Mouse (Mus musculus) left cerebral cortex, postnatal 4 days (tissue): ENCODE data around the gene Gm49380. TPM values are rescaled to one million over a fixed set of nuclear protein-coding genes. Genes with fewer than 3 reads are reported as not detected.
A peak's percentile ranks its signal among the peaks of the same experiment; 100 is the strongest.

Source experiments
- DNase-seq: peaks from one replicate; pipeline ENCODE4 v3.0.0-alpha.2; 2022
- intact Hi-C: fragments of 180-260 bp; cut with DNase I; formaldehyde crosslinking; loops from one replicate; pipeline ENCODE4 v1.15.1; 2025
- total RNA-seq, 2 experiments: library from RNA; stranded (reverse); gene quantifications; 2 replicates each; pipeline ENCODE4 v1.2.3; 2021

The Gm49380 gene
- total RNA-seq, 2 experiments from 2014 or later = 0.44 TPM; not detected in 1

DNA sequence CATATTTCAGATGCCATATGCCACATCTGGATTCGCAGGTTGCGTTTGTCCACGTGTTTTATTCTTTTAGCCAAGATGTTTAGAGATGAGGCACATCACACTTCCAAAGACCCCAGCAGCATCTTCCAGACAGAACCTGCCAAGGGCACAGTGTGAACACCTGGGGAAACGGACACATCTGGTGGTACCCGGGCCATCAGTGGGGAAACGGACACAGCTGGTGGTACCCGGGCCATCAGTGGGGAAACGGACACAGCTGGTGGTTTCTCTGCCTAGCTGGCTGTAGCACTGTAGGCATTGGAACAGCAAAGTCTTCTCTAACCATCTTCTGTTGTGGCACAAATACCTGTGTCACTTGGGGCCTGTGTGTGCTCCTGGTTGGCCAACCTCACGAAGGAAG is 17.5 kb downstream of the Gm49380 start:
- no peak for DNase-seq
- intact Hi-C loops = no loop called here

DNA sequence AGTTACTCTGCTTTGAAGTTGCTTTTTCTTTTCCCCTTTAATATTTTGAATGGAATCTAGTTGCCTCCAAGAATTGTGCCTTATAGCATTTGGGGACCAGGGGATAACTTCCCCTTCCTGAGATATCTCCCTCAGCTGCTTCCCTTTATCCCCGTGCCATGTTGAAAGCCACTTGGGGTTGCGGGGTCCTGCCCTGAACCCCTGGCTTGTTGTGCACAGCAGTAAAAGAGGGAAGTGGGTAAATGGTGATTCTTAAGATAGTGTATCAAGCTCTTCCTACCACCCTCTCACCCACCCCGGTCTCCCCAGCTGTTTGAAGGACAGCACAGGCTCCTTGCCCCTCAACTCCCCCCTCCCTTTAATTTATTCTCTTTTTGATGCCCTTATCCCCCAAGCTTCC is 18.6 kb downstream of the Gm49380 start:
- intact Hi-C loops = no loop called here
- DNase-seq = no peak

- intact Hi-C loops = no loop called here
Measured at GRCm38 (mm10) chr9:44093612-44094503, 19.4 kb downstream of the Gm49380 start.

DNA sequence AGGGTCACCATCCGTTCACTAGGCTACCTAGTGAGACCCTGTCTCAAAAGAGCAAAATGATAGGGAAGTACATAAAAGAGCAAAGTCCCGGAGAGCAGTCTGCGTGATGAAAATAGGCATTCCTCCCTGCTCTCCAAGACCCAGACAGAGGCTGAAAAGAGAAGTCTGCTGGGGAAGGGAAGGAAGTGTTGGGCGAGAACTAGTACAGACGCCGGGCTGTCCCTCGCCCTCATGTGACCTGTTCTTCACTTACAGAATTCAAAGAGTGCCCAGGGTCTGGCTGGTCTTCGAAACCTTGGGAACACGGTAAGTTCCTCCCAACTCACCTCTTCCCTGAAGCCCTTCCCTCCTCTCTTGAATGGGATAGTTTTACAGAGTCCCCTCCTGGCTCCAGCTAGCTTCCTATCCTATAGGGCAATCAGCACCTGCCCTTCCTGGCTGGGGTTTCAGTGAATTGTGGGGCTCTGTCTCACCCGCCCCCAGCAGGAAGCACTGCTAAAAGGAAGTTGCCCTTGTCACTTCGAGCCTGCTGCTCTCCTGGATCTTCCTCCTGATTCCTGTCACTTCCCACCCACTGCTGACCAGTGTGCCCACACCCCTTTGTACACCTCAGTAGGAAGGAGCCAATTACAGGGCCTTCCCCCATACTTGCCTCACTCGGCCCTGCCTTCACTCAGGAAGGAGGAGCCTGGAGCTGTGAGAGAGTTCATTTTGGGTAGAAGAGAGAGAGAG is 24.3 kb downstream of the Gm49380 start:
- intact Hi-C loops = no loop called here
- DNase-seq = no peak

More at GRCm38 (mm10) chr9:44093612-44094503, 19.4 kb downstream of the Gm49380 start:
- DNase-seq = peak; percentile 79

DNA sequence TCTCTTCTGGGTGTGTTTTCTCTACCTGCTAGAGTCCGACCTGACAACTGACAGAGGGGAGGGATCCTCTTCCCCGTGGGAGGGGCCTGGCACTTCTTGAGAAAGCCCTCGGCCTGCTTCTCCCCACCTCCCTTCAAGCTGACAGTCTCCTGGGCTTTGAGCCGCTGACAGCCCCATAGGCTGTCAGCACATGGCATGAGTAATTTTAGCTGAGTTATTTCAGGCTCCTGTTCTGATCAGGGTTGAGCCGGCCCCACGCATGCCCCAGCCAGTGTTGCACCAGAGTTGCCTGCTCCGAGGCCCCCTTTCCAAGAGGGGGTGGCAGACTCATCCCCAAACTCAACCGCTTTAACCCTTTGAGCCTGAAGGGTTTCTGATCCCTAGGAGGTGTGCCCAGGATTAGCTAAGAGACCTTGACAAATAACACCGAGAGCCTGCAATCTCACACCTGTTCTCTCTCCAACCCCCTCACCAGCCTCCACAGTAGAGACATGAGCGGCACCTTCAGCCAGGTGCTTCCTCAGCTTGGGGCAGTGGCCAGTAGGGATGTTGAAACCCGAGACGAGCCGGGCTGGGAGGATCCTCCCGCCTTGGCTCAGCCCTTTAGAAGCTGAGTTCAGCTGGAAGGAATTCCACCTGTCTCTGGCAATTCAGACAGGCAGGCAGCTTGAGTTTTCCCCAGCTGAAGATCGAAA is 25.4 kb downstream of the Gm49380 start:
- intact Hi-C loops = no loop called here
- DNase-seq = no peak

DNA sequence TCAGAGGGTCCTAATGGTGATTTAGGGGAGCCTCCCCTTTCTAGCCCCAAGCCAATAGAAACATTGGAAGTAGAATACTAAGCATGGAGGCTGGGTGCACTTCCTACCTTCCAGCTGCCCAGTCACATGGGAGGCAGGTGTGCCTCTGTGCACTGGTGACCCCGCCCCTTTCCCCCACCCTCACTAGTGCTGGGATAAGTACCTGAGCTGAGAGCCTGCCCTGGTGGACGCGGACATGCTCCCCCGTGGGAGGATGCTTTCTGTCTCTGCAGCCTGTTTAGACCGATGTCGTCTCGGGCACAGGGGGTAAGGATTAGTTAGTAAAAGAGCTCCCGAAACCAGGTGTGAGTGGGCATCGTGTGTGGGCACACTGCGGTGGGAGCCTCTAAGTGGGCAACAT is 26.3 kb downstream of the Gm49380 start:
- intact Hi-C loops = no loop called here
- no peak for DNase-seq

- no peak for DNase-seq
- intact Hi-C loops = no loop called here
Measured at GRCm38 (mm10) chr9:44085741-44086665, 27.3 kb downstream of the Gm49380 start.

- no peak for DNase-seq
Measured at GRCm38 (mm10) chr9:44085276-44085675, 28.0 kb downstream of the Gm49380 start.

DNA sequence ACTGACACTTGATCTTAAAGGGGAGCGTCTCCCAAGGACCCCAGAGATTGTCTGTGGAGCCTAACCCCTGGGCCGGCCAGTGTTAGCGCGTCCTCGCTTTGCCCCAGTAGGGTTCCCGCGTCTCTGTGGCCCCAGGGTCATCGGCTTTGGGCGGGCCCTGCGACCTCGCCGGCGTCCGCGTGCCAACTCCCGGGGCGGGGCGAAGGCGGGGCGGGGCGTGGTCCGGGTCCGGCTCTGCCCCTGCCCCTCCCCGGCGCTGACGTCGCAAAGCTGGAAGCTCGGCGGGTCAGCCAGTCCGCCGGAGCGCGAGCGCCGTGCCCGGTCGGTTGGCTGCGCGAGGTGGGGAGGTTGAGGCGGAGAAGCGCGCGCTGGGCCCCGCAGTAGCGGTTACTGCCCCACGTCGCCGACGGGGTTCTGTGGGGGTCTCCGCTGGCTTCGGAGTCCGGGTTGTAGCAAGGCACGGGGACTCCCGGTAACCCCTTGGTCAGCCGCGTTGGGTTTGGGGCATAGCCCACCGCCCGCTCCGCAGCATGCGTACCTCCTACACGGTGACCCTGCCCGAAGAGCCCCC is 28.6 kb downstream of the Gm49380 start:
- intact Hi-C loops = no loop called here
- DNase-seq = peak; percentile 86

More at GRCm38 (mm10) chr9:44085276-44085675, 28.0 kb downstream of the Gm49380 start:
- intact Hi-C loops = no loop called here

GRCm38 (mm10) chr9:44084236-44084635 is 29.1 kb downstream of the Gm49380 start:
- no peak for DNase-seq
- intact Hi-C loops = no loop called here

GRCm38 (mm10) chr9:44083392-44084121 is 29.7 kb downstream of the Gm49380 start:
- intact Hi-C loops = no loop called here
- DNase-seq = no peak

DNA sequence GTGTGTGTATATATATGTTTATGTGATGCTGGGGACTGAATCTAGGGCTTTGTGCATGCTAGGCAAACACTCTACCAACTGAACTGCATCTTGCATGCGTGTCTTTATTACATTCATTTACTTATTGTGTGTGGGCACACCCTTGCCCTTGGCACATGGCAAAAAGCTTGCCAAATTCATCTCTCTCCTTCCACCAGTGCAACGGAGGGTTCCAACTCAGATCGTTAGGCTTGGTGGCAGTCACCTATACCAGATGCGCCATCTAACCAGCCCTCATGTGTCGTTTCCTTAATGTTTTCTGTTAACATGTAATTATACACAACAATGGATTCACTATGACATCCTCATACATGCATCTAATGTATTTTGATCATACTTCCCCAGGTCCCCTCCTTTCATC is 31.0 kb downstream of the Gm49380 start:
- DNase-seq = no peak
- intact Hi-C loops = no loop called here

DNA sequence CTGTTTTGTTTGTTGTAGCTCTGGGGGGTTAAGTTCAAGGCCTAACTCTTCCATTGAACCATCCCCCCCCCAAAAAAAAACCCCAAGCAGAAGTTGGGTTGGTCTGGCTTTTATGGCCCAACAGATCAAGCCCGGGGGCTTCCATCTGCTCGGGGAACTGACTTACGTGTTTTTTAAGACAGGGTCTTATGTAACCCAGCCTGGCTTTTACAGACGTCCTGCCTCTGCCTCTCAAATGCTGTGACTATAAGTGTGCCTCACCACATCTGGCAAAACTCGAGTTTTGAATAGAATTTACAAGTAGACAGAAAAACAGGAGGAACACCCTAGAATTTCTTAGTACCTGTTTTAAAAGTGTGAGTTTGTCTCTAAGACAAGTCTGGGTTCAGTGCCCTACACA is 31.7 kb downstream of the Gm49380 start:
- intact Hi-C loops = no loop called here
- no peak for DNase-seq

- DNase-seq = no peak
- intact Hi-C loops = no loop called here
Measured at GRCm38 (mm10) chr9:44080953-44081352, 32.3 kb downstream of the Gm49380 start.

- no peak for DNase-seq
- intact Hi-C loops = no loop called here
Measured at GRCm38 (mm10) chr9:44079997-44080780, 33.1 kb downstream of the Gm49380 start.

DNA sequence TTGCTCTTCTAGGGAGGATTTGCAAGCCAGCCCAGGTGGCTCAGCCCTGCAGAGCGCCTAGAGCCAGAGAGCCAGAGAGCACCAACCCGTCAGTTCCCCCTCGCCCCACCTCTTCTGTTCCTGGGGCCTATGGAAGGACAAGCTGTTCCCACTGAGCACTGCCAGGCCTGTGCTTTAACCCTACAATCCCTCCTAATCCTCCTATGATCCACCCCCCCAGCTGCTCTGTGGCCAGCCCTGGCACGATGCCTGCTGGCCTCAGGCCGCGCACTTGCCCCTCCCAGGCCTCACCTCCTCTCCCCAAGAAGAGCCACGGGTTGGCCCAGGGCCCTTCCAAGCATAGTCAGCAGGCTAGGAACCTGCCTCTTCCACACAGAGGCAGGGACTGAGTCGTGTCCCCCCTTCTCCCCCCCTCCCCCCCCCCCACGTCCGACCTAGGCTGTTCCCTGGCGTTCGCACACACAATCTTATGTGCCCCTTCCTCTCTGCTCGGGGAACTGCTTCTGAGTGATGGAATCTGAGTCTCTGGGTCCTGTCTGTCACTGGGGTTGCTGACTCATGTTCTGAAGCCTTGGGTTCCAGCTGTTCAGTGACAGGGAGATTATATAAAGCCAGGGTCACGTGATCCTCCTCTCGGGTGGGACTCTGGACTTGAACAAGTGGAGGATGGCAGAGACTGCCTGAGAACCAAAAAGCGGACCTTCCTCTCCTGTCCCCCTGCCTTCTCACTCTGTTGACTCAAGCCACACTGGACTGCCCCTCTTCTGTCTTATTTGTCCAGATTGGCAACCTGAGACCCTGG is 34.1 kb downstream of the Gm49380 start:
- intact Hi-C loops = no loop called here
- peak; percentile 88 for DNase-seq

DNA sequence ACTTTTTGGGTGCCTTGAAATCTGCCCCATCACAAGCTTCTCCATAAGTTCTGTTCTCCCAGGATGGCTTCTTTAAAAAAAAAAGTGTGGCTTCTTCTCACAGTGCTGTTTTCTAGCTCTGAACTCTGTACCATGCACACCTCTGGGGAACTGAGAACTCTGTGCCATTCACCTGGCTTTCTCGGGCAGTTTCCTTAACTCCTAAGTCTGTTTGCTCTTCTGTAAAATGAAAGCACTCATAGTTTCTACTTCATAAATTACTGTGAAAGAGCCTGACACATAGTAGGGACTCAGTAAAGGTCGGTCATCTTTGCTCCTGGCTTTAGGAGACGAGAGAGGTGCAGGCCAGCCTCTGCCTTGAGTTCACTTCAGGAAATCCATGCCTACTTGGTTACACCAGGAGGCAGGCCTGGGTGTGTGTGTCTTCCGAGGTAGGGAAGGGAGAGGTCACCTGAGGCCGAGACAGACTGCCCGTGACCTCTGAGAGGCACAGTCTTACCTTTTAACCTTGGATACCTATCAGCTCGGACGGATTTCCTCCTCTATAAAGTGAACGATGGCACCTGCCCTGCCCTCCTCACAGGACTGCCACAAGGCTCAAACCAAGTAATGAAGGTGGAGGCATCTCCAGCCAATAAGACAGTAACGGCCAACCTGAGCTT is 35.0 kb downstream of the Gm49380 start:
- DNase-seq = no peak
- intact Hi-C loops = no loop called here
